Mouse (Mus musculus) heart, adult 2 months (tissue): ENCODE results near the gene Unc13b. TPM values are rescaled to one million over a fixed set of nuclear protein-coding genes. Genes with fewer than 3 reads are reported as not detected.
A peak's percentile ranks its signal among the peaks of the same experiment; 100 is the strongest.

Experiments
- DNase-seq, 2 experiments: peaks; one replicate each; pipeline ENCODE4 v3.0.0; 2021
- H3K27ac ChIP-seq: fragments of 200-600 bp; 2 replicates; pipeline ENCODE4 v1.8.1; 2022
- H3K27me3 ChIP-seq: fragments of 200-500 bp; 2 replicates; pipeline ENCODE4 v1.6.1; 2012; ENCODE audit warnings: mild to moderate bottlenecking, low read length, inconsistent platforms, mixed read lengths; ENCODE audit not compliant: control insufficient read depth, insufficient read depth
- H3K36me3 ChIP-seq: fragments of 200-500 bp; 2 replicates; pipeline ENCODE4 v1.6.1; 2012; ENCODE audit warnings: low read length, inconsistent platforms; ENCODE audit not compliant: control insufficient read depth, insufficient read depth
- H3K4me1 ChIP-seq: fragments of 200-500 bp; 2 replicates; pipeline ENCODE4 v1.6.1; 2011; ENCODE audit warnings: low read length; ENCODE audit not compliant: control insufficient read depth, insufficient read depth
- H3K4me3 ChIP-seq: fragments of 200-600 bp; 2 replicates; pipeline ENCODE4 v1.8.1; 2022
- H3K79me2 ChIP-seq: fragments of 200-500 bp; replicated peaks from 2 replicates; pipeline ENCODE4 v1.6.1; 2012; ENCODE audit warnings: mild to moderate bottlenecking, inconsistent platforms, low read length, moderate library complexity, mixed read lengths; ENCODE audit not compliant: control insufficient read depth, insufficient read depth
- H3K9ac ChIP-seq: fragments of 200-500 bp; 2 replicates; pipeline ENCODE4 v1.6.1; 2012; ENCODE audit warnings: low read depth, mild to moderate bottlenecking, control low read depth, inconsistent platforms, low read length, mixed read lengths
- CTCF ChIP-seq: fragments of 200-600 bp; IDR thresholded peaks from 2 replicates; pipeline ENCODE4 v1.8.1; 2022; ENCODE audit warnings: antibody characterized with exemption, mild to moderate bottlenecking, moderate library complexity
- EP300 ChIP-seq: fragments of 200-500 bp; IDR thresholded peaks from 2 replicates; pipeline ENCODE4 v1.6.1; 2011; ENCODE audit warnings: low read depth, low read length, control low read depth; ENCODE audit not compliant: insufficient read depth
- POLR2A ChIP-seq: fragments of 200-500 bp; IDR thresholded peaks from 2 replicates; pipeline ENCODE4 v1.6.1; 2011; ENCODE audit warnings: mild to moderate bottlenecking, low read depth, low read length, control low read depth; ENCODE audit not compliant: insufficient read depth
- WGBS: fragments of 180-500 bp; shearing (Covaris S2); methylation state at CpG from one replicate; pipeline ENCODE4 v1.1.7; 2018; 5-methylcytosine and 5-hydroxymethylcytosine counted together
- intact Hi-C: fragments of 180-260 bp; cut with DNase I; formaldehyde crosslinking; loops from one replicate; pipeline ENCODE4 v1.15.1; 2025
- polyA plus RNA-seq: library from polyadenylated mRNA; depleted of rRNA; stranded (reverse); fragments of >200 nt; gene quantifications from 2 replicates; pipeline ENCODE4 v1.2.3, GENCODE M21; 2012
- total RNA-seq, 2 experiments: library from RNA; stranded (reverse); gene quantifications; 2 replicates each; pipeline ENCODE4 v1.2.3; 2021

Unc13b gene
- total and polyA plus RNA-seq, 3 experiments = 6.7 to 10.9 (median 10.0) TPM

DNA sequence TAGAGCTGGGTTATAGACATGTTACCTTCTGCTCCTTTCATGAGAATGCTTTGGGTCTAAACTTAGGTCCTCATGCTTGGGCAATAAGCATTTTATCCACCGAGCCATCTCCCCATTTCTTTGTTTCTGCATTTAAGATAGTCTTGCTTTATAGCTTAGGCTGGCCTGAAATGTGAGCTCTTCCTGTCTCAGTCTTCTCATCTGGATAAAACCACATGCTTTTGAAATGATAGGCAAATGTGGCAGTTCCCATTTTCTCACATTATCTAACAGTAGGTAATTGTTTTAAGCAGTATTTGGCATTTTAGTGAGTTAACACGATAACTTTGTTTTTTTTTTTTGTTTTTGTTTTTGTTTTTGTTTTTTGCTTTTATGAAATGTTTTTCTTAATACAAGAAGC lies 31.2 kb downstream of the Unc13b start:
- Histone ChIP-seq H3K27ac (no peak overlapping the region), H3K9ac (no peak overlapping the region), H3K79me2 (no peaks in the 10 kb centered on the region), H3K36me3 (no peaks in the 10 kb centered on the region), H3K4me1 (no peaks in the 10 kb centered on the region), H3K4me3 (no peak overlapping the region), H3K27me3 (no peaks in the 10 kb centered on the region)
- DNase-seq = no peak
- TF ChIP-seq POLR2A = no peak
- TF ChIP-seq CTCF = no peak
- no peak for TF ChIP-seq EP300
- intact Hi-C loops = no loop called here
- 71% methylated on average over 2 of the region's 2 CpGs for WGBS

DNA sequence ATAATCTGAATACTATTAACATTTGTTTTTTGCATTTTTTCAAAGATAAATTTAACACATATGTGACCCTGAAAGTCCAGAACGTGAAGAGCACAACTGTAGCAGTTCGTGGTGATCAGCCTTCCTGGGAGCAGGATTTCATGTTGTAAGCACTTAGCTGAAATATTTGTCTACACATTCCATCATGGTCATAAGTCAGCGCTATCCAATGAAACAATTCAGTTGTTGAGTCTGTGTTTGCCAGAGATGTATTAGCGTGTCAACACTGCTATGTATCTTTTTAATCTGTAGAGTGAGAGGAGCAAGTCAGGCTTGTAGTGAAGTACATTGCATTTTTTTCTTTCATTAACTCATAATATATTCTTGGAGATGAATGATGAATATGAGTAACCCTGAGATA lies 32.4 kb downstream of the Unc13b start:
- DNase-seq = no peak
- Histone ChIP-seq H3K4me3 (no peak overlapping the region), H3K79me2 (no peaks in the 10 kb centered on the region), H3K27ac (no peak overlapping the region), H3K27me3 (no peaks in the 10 kb centered on the region), H3K9ac (no peak overlapping the region), H3K4me1 (no peaks in the 10 kb centered on the region), H3K36me3 (no peaks in the 10 kb centered on the region)
- 58% methylated on average over 4 of the region's 4 CpGs for WGBS
- no peak for TF ChIP-seq CTCF
- no peak for TF ChIP-seq POLR2A
- TF ChIP-seq EP300 = no peak
- intact Hi-C loops = no loop called here

DNA sequence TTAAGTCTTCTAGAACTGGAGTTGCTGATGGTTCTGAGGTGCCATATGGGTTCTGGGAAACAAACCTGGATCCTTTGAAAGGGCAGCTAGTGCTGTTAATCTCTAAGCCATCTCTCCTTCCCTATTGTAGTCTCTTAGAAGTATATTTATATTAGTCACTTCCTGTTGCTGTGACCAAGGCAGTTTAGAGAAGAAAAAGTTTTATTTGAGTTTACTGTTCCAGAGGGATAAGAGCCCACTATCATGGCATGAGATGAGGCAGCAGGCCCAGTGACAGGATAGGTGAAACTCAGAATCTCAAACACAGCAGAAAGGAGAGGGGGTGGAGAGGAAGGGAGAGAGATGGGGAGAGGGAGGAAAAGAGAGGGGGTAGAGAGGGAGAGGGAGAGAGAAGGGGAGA lies 54.7 kb downstream of the Unc13b start:
- no peaks in the 10 kb centered on the region for H3K4me1 ChIP-seq
- no peak overlapping the region for H3K9ac ChIP-seq
- no peak overlapping the region for H3K4me3 ChIP-seq
- no peak overlapping the region for H3K27ac ChIP-seq
- no peaks in the 10 kb centered on the region for H3K36me3 ChIP-seq
- no peaks in the 10 kb centered on the region for H3K79me2 ChIP-seq
- no peaks in the 10 kb centered on the region for H3K27me3 ChIP-seq
- TF ChIP-seq EP300 (no peak), CTCF (no peak), POLR2A (no peak)
- no peak for DNase-seq
- intact Hi-C loops = no loop called here

DNA sequence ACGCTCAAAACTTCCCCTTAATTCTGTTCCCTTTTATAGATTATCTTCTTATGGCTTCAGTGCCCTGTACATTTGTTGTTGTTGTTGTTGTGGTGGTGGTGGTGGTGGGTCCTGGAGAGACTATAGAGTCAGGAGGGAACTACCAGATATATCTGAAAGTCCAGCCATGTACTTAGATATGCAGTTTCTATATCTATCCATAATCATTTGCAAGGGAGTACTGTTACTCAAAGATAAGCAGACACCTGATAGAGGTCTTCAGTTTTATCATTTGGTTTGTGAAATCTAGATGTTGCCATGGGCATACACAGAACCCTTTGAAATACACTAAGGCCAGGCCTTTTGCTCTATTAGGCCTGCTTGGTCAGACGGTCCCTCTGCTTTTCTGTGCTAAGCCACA lies 55.8 kb downstream of the Unc13b start:
- H3K79me2 ChIP-seq = no peaks in the 10 kb centered on the region
- DNase-seq = no peak
- H3K9ac ChIP-seq = no peak overlapping the region
- H3K36me3 ChIP-seq = no peaks in the 10 kb centered on the region
- no peaks in the 10 kb centered on the region for H3K4me1 ChIP-seq
- H3K27me3 ChIP-seq = no peaks in the 10 kb centered on the region
- 80% methylated on average over 2 of the region's 2 CpGs for WGBS
- intact Hi-C loops = no loop called here
- H3K27ac ChIP-seq = no peak overlapping the region
- TF ChIP-seq EP300 (no peak), POLR2A (no peak), CTCF (no peak)
- H3K4me3 ChIP-seq = no peak overlapping the region

DNA sequence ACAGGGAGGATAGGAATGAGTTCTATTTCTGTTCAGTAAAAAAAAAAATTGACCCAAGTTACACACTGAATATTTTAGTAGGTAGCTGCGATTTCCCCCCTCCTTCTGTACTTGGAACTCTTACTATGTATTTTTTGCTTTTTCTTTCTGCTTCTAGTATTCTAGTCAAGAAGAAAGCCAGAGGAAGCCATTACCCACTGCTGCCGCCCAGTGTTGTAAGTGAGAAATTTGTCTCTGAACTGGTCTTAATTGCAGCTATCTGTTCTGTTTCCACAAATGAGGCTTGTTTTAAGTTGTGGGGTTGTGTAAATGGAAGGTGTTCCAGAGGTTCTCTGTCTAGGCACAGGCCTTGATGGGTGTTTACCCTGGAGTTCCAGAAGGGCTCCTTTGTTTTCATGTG lies 56.2 kb downstream of the Unc13b start:
- peak; percentile 32 to 40 for DNase-seq
- no peak overlapping the region for H3K4me3 ChIP-seq
- no peaks in the 10 kb centered on the region for H3K79me2 ChIP-seq
- no peaks in the 10 kb centered on the region for H3K36me3 ChIP-seq
- H3K4me1 ChIP-seq = no peaks in the 10 kb centered on the region
- no peaks in the 10 kb centered on the region for H3K27me3 ChIP-seq
- 13% methylated on average over 2 of the region's 2 CpGs for WGBS
- intact Hi-C loops = loop anchor here (1.0 kb wide), 1 partner anchor 68 kb away; no protein-coding TSS in a partner anchor
- no peak overlapping the region for H3K27ac ChIP-seq
- no peak overlapping the region for H3K9ac ChIP-seq
- peak; percentile 84 for TF ChIP-seq CTCF
- no peak for TF ChIP-seq EP300
- TF ChIP-seq POLR2A = no peak

DNA sequence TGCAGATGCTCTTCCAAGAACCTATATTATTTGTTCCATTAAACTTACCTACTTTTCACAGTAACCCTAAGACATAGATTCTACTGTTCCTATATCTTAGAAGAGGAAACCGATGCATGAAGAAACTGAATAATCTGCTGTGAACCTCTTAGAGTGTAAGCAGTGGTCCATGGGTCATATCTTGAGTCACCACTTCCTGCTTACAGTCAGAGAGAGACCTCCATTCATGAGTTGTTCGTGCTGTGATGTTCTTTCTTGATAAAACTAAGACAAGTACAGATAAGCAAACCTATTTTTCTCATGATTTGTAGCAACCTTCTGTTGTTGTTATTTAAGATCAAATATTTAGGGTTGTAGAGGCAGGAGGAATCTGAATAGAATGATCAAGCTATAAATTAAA lies 57.5 kb downstream of the Unc13b start:
- H3K9ac ChIP-seq = no peak overlapping the region
- WGBS = 46% methylated on average over 2 of the region's 2 CpGs

More for the DNA sequence above, 57.5 kb downstream of the Unc13b start:
- TF ChIP-seq CTCF (no peak), POLR2A (no peak), EP300 (no peak)
- H3K4me1 ChIP-seq = no peaks in the 10 kb centered on the region
- no peak overlapping the region for H3K4me3 ChIP-seq
- no peak overlapping the region for H3K27ac ChIP-seq
- no peaks in the 10 kb centered on the region for H3K79me2 ChIP-seq
- intact Hi-C loops = no loop called here
- H3K27me3 ChIP-seq = no peaks in the 10 kb centered on the region
- no peaks in the 10 kb centered on the region for H3K36me3 ChIP-seq
- no peak for DNase-seq
